Mouse (Mus musculus) heart, adult 2 months (tissue): ENCODE measurements at regions not wholly inside any gene's neighbourhood (a gene's known extent, or its start where the extent isn't known, plus 50 kb on each side); places are given as distances from the start of the nearest gene placed in this dataset.
A peak's percentile ranks its signal among the peaks of the same experiment; 100 is the strongest.

Experiments
- CTCF ChIP-seq: fragments of 200-600 bp; IDR thresholded peaks from 2 replicates; pipeline ENCODE4 v1.8.1; 2022; ENCODE audit warnings: antibody characterized with exemption, mild to moderate bottlenecking, moderate library complexity
- POLR2A ChIP-seq: fragments of 200-500 bp; IDR thresholded peaks from 2 replicates; pipeline ENCODE4 v1.6.1; 2011; ENCODE audit warnings: mild to moderate bottlenecking, low read depth, low read length, control low read depth; ENCODE audit not compliant: insufficient read depth

- TF ChIP-seq CTCF (peak; percentile 39), POLR2A (no peak)
Measured at GRCm38 (mm10) chr17:40430446-40430845, 89.4 kb upstream of the Esp8 start.
